Mouse (Mus musculus) E14TG2a.4 (cell line): ENCODE measurements at regions not wholly inside any gene's neighbourhood (a gene's known extent, or its start where the extent isn't known, plus 50 kb on each side); places are given as distances from the start of the nearest gene placed in this dataset.

ENCODE experiments used
- H3K27me3 ChIP-seq: 2 replicates; pipeline ENCODE4 v1.6.1; 2014; ENCODE audit warnings: low read length, control low read depth; ENCODE audit not compliant: insufficient read depth
- H3K36me3 ChIP-seq: 2 replicates; pipeline ENCODE4 v1.6.1; 2014; ENCODE audit warnings: low read length, control low read depth; ENCODE audit not compliant: insufficient read depth
- H3K4me1 ChIP-seq: replicated peaks from 2 replicates; pipeline ENCODE4 v1.6.1; 2014; ENCODE audit warnings: low read depth, low read length, control low read depth
- H3K4me3 ChIP-seq: replicated peaks from 2 replicates; pipeline ENCODE4 v1.5.1; 2014; ENCODE audit warnings: mild to moderate bottlenecking, low read length
- H3K9me3 ChIP-seq: 2 replicates; pipeline ENCODE4 v1.6.1; 2014; ENCODE audit warnings: low read length, control low read depth
- CTCF ChIP-seq: conservative IDR thresholded peaks from 2 replicates; pipeline ENCODE4 v1.5.1; 2014; ENCODE audit warnings: low read length
- NANOG ChIP-seq: IDR thresholded peaks from 2 replicates; pipeline ENCODE4 v1.6.1; 2014; ENCODE audit warnings: borderline replicate concordance, low read length, mixed read lengths
- POU5F1 ChIP-seq: IDR thresholded peaks from 2 replicates; pipeline ENCODE4 v1.6.1; 2014; ENCODE audit warnings: low read length, borderline replicate concordance

- H3K4me1 ChIP-seq, result peaks cover 38% of the 10 kb centered on the region
- TF ChIP-seq CTCF (no peak), NANOG (no peak), POU5F1 (no peak)
- no peaks in the 10 kb centered on the region for H3K9me3 ChIP-seq
- peaks cover 5% of the 10 kb centered on the region; the same call in 1 of the 2 replicates for H3K27me3 ChIP-seq
- no peak overlapping the region for H3K4me3 ChIP-seq
- no peaks in the 10 kb centered on the region for H3K36me3 ChIP-seq
Observed at GRCm38 (mm10) chr17:66269567-66269966, 146.2 kb downstream of the Ddx11 start.

DNA sequence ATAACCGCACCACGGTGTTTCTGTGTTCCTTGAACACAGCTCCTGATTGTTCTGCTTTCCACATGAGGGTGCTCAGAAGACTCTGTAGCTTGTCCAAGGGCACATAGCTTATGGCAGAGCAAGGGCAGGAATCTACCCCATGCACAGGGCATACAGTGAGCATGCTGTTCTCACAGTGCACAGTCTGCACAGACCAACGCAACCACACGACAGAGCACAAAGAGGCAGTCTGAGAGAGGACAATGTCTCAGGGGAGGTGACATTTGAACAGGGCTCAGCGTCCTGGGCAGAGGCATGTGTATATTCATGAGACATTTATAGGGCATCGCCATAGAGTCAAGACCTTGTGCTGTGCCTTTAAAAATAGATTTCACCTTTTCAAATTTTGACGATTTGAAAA is 148.6 kb downstream of the Ddx11 start:
- H3K4me1 ChIP-seq, result peaks cover 38% of the 10 kb centered on the region
- H3K4me3 ChIP-seq, result no peak overlapping the region
- no peak for TF ChIP-seq CTCF
- TF ChIP-seq POU5F1, result no peak
- TF ChIP-seq NANOG, result no peak
- H3K36me3 ChIP-seq, result no peaks in the 10 kb centered on the region
- 0 out of 2 replicates have a peak, but pooled peaks cover 2% of the 10 kb centered on the region for H3K27me3 ChIP-seq
- H3K9me3 ChIP-seq, result no peaks in the 10 kb centered on the region

DNA sequence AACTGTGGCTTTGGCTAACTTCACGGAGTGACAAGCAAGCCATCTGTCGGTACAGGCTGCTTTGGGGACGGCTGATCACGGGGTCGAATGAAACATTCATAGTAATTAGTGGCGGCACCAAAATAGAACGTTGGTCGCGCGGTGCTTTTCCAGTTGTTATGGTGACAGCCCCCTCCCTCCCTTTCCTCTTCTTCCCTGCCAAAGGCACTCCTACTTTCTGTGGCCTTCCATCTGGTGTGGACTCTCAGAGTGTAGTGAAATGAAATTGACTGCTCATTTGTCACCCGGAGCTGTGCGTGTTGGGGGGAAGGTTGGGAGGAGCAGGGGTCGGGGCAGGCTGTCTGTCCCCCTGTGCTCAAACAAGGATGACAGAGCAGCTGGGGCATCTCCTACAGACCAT is 153.5 kb downstream of the Ddx11 start:
- TF ChIP-seq NANOG, result no peak
- no peak for TF ChIP-seq POU5F1
- no peak for TF ChIP-seq CTCF
- no peak overlapping the region for H3K4me3 ChIP-seq
- H3K36me3 ChIP-seq, result no peaks in the 10 kb centered on the region
- H3K9me3 ChIP-seq, result no peaks in the 10 kb centered on the region
- H3K4me1 ChIP-seq, result peaks cover 49% of the 10 kb centered on the region
- peaks cover 6% of the 10 kb centered on the region; the same call in 1 of the 2 replicates for H3K27me3 ChIP-seq

- TF ChIP-seq CTCF, result no peak
- no peak for TF ChIP-seq NANOG
- no peak for TF ChIP-seq POU5F1
- 0 out of 2 replicates have a peak overlapping the region, but pooled peaks have one; percentile 11 for H3K4me3 ChIP-seq
Observed at GRCm38 (mm10) chr17:66278037-66278436, 154.7 kb downstream of the Ddx11 start.

GRCm38 (mm10) chr17:66285295-66285694 is 162.0 kb downstream of the Ddx11 start:
- H3K9me3 ChIP-seq, result no peaks in the 10 kb centered on the region
- TF ChIP-seq CTCF, result no peak
- TF ChIP-seq NANOG, result peak; percentile 97
- peak; percentile 8; the same call in 1 of the 2 replicates for TF ChIP-seq POU5F1
- peaks cover 64% of the 10 kb centered on the region for H3K4me1 ChIP-seq
- no peaks in the 10 kb centered on the region for H3K36me3 ChIP-seq
- H3K4me3 ChIP-seq, result 0 out of 2 replicates have a peak overlapping the region, but pooled peaks have one; percentile 32
- no peaks in the 10 kb centered on the region for H3K27me3 ChIP-seq

More at GRCm38 (mm10) chr17:66278037-66278436, 154.7 kb downstream of the Ddx11 start:
- Histone ChIP-seq H3K9me3 (no peaks in the 10 kb centered on the region), H3K27me3 (peaks cover 6% of the 10 kb centered on the region; the same call in 1 of the 2 replicates), H3K4me1 (peaks cover 49% of the 10 kb centered on the region), H3K36me3 (no peaks in the 10 kb centered on the region)
